Mouse (Mus musculus) CD4-positive, CD25-positive, alpha-beta regulatory T cell, adult 2 months (primary cell): Measurements from ENCODE around the gene Ankrd11.

ENCODE experiments used
- DNase-seq: peaks from one replicate; pipeline ENCODE4 v3.0.0-alpha.2; 2012; ENCODE audit warnings: low read depth, low spot score

Gene Ankrd11

GRCm38 (mm10) chr8:122927841-122928240 is 114.2 kb downstream of the Ankrd11 start:
- DNase-seq = no peak

- DNase-seq = peak; percentile 43
These were observed 115.3 kb downstream of the Ankrd11 start for GRCm38 (mm10) chr8:122926782-122927181.

- DNase-seq = no peak
These were observed 115.9 kb downstream of the Ankrd11 start for GRCm38 (mm10) chr8:122925939-122926722.

GRCm38 (mm10) chr8:122924091-122924490 is 118.0 kb downstream of the Ankrd11 start:
- DNase-seq = peak; percentile 49

GRCm38 (mm10) chr8:122923431-122924090 is 118.5 kb downstream of the Ankrd11 start:
- no peak for DNase-seq

- DNase-seq = no peak
These were observed 119.1 kb downstream of the Ankrd11 start for GRCm38 (mm10) chr8:122922945-122923344.

- DNase-seq = no peak
These were observed 121.2 kb downstream of the Ankrd11 start for GRCm38 (mm10) chr8:122920890-122921289.

GRCm38 (mm10) chr8:122918438-122919107 is 123.5 kb downstream of the Ankrd11 start:
- no peak for DNase-seq

GRCm38 (mm10) chr8:122917531-122918392 is 124.3 kb downstream of the Ankrd11 start:
- DNase-seq = peak; percentile 51

- DNase-seq = no peak
These were observed 125.3 kb downstream of the Ankrd11 start for GRCm38 (mm10) chr8:122916766-122917165.

GRCm38 (mm10) chr8:122912871-122913270 is 129.2 kb downstream of the Ankrd11 start:
- DNase-seq = no peak

GRCm38 (mm10) chr8:122912150-122912549 is 129.9 kb downstream of the Ankrd11 start:
- no peak for DNase-seq

- peak; percentile 90 for DNase-seq
These were observed 135.5 kb downstream of the Ankrd11 start for GRCm38 (mm10) chr8:122906463-122907021.

GRCm38 (mm10) chr8:122905346-122905745 is 136.7 kb downstream of the Ankrd11 start:
- DNase-seq = no peak

GRCm38 (mm10) chr8:122904496-122904895 is 137.6 kb downstream of the Ankrd11 start:
- no peak for DNase-seq

GRCm38 (mm10) chr8:122903002-122903401 is 139.1 kb downstream of the Ankrd11 start:
- no peak for DNase-seq

GRCm38 (mm10) chr8:122902581-122902980 is 139.5 kb downstream of the Ankrd11 start:
- no peak for DNase-seq

- DNase-seq = no peak
These were observed 140.1 kb downstream of the Ankrd11 start for GRCm38 (mm10) chr8:122901892-122902515.

- no peak for DNase-seq
These were observed 140.6 kb downstream of the Ankrd11 start for GRCm38 (mm10) chr8:122901476-122901875.

- no peak for DNase-seq
These were observed 143.0 kb downstream of the Ankrd11 start for GRCm38 (mm10) chr8:122899085-122899484.

- no peak for DNase-seq
These were observed 143.6 kb downstream of the Ankrd11 start for GRCm38 (mm10) chr8:122898473-122898872.
